Mouse (Mus musculus) ES-Bruce4 (cell line): ENCODE measurements around the gene A530084C06Rik. TPM values are rescaled to one million over a fixed set of nuclear protein-coding genes. Genes with fewer than 3 reads are reported as not detected.

ENCODE experiments used
- H3K27ac ChIP-seq: 2 replicates; pipeline ENCODE4 v1.5.1; 2012; ENCODE audit warnings: low read length, inconsistent platforms; ENCODE audit not compliant: insufficient read depth
- H3K27me3 ChIP-seq: 2 replicates; pipeline ENCODE4 v1.6.1; 2012; ENCODE audit warnings: mild to moderate bottlenecking, low read length, inconsistent platforms; ENCODE audit not compliant: control insufficient read depth, poor library complexity, insufficient read depth, severe bottlenecking
- H3K36me3 ChIP-seq: 2 replicates; pipeline ENCODE4 v1.6.1; 2012; ENCODE audit warnings: inconsistent platforms, mild to moderate bottlenecking, low read length, moderate library complexity; ENCODE audit not compliant: control insufficient read depth, poor library complexity, insufficient read depth, severe bottlenecking
- H3K4me1 ChIP-seq: one replicate; pipeline ENCODE4 v1.8.1; 2011; ENCODE audit warnings: low read length; ENCODE audit not compliant: control insufficient read depth, insufficient read depth
- H3K4me3 ChIP-seq: 2 replicates; pipeline ENCODE4 v1.5.1; 2011; ENCODE audit warnings: low read depth, mild to moderate bottlenecking, low read length
- H3K9ac ChIP-seq: 2 replicates; pipeline ENCODE4 v1.6.1; 2012; ENCODE audit warnings: low read depth, mild to moderate bottlenecking, inconsistent platforms; ENCODE audit not compliant: poor library complexity, severe bottlenecking
- H3K9me3 ChIP-seq: replicated peaks from 2 replicates; pipeline ENCODE4 v1.6.1; 2012; ENCODE audit warnings: mild to moderate bottlenecking, low read length, inconsistent platforms; ENCODE audit not compliant: control insufficient read depth, poor library complexity, insufficient read depth, severe bottlenecking
- CTCF ChIP-seq: IDR thresholded peaks from one replicate; pipeline ENCODE4 v1.8.1; 2011; ENCODE audit warnings: low read depth, low read length
- EP300 ChIP-seq: IDR thresholded peaks from 2 replicates; pipeline ENCODE4 v1.6.1; 2011; ENCODE audit warnings: low read depth, low read length; ENCODE audit not compliant: insufficient read depth
- POLR2A ChIP-seq: IDR thresholded peaks from one replicate; pipeline ENCODE4 v1.8.1; 2011; ENCODE audit warnings: low read length; ENCODE audit not compliant: insufficient read depth
- polyA plus RNA-seq: library from polyadenylated mRNA; stranded (reverse); fragments of >200 nt; gene quantifications from 2 replicates; pipeline ENCODE4 v1.2.4, GENCODE M21; 2011; ENCODE audit warnings: low read depth; ENCODE audit not compliant: missing spikeins, insufficient read depth, insufficient read length

A530084C06Rik gene
- polyA plus RNA-seq, 1 experiment = not detected

DNA sequence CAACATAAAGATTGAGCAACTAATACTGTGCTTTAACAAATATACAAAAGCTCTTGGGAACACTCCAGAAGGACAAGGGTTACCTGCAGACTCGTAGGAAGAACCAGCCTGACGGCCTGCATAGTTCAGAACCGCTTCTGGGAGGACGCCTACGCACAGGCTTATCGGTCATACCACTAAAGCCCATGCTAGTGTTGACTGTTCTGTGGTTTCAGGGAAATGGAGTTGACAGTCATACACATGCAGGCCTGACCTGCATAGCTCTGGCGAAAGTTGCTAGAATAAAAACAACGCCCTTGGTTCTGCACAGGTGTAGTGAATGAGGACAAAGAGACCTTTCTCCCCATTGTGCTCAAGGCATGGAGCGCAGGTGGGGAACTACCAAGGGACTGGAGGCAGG is 11.5 kb downstream of the A530084C06Rik start:
- H3K27me3 ChIP-seq = no peaks in the 10 kb centered on the region
- TF ChIP-seq EP300 = no peak
- no peak for TF ChIP-seq CTCF
- no peak for TF ChIP-seq POLR2A
- H3K9ac ChIP-seq = no peak overlapping the region

DNA sequence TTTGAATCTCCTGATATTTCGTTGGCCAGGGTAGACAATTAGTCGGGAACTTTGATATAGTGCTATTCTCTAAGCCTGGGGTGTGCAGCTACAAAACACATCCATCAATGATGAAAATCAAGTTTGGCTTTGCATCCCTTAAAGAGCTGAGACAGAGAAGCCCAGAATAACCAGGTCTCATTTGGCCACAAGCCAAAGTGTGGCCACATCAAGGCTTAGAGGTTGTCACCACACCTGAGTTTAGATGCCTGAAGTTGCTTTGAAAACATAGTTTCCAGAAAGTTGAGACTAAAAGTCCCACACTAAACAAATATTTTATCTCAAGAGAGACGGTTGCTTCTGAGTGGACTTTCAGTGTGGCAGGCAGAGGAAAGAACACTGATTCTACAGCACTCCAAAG is 11.9 kb downstream of the A530084C06Rik start:
- no peak overlapping the region for H3K27ac ChIP-seq

More for the DNA sequence above, 11.5 kb downstream of the A530084C06Rik start:
- Histone ChIP-seq H3K36me3 (no peaks in the 10 kb centered on the region), H3K4me1 (no peaks in the 10 kb centered on the region), H3K4me3 (no peak overlapping the region), H3K9me3 (no peaks in the 10 kb centered on the region), H3K27ac (no peak overlapping the region)

DNA sequence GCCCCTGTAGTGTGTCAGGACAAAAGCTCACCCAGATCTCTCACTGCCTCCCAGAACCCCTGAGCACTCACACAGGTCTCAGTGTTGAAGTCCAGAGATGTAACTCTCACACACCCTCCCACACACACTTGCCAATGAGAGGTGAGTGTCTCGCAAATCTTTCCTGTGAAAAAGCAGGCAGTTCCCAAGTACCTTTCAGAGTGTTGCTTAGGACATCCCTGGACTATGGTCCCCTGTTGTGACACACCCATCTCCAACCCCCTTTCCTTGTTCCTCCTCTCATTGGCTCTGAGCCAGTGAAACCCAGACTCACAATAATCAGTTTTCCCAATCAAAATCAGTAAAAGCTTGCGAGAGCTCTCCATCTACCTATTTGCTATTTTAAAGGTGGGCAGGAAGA is 12.3 kb downstream of the A530084C06Rik start:
- Histone ChIP-seq H3K27me3 (no peaks in the 10 kb centered on the region), H3K9me3 (no peaks in the 10 kb centered on the region), H3K4me3 (no peak overlapping the region), H3K27ac (no peak overlapping the region), H3K9ac (no peak overlapping the region), H3K4me1 (no peaks in the 10 kb centered on the region), H3K36me3 (no peaks in the 10 kb centered on the region)
- TF ChIP-seq POLR2A = no peak
- no peak for TF ChIP-seq CTCF
- TF ChIP-seq EP300 = no peak

More for the DNA sequence above, 11.9 kb downstream of the A530084C06Rik start:
- Histone ChIP-seq H3K36me3 (no peaks in the 10 kb centered on the region), H3K27me3 (no peaks in the 10 kb centered on the region), H3K9me3 (no peaks in the 10 kb centered on the region), H3K4me1 (no peaks in the 10 kb centered on the region), H3K9ac (no peak overlapping the region), H3K4me3 (no peak overlapping the region)
- TF ChIP-seq POLR2A = no peak

DNA sequence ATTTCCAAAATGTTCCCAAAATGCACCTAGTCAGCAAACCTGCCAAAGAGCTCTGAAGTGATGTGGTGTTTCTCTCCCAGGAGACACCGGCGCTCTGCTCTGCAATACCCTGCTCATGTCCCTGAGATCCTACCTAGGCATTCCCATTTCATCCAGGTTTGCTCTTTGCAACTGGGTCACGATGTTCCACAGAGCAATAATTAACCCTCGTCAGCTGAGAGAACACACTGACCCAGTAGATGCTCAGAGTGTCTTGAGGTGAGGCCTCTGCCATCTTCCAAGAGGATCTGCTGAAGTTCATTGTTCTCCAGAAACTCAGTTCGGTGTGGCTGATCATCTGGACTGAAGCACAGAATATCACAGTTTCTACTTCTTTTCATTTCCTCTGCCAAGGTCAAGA is 16.1 kb downstream of the A530084C06Rik start:
- no peak overlapping the region for H3K4me3 ChIP-seq
- H3K4me1 ChIP-seq = no peaks in the 10 kb centered on the region
- H3K9me3 ChIP-seq = no peaks in the 10 kb centered on the region
- TF ChIP-seq CTCF (no peak), EP300 (no peak), POLR2A (no peak)
- no peak overlapping the region for H3K9ac ChIP-seq
- no peaks in the 10 kb centered on the region for H3K36me3 ChIP-seq
- H3K27me3 ChIP-seq = no peaks in the 10 kb centered on the region
- no peak overlapping the region for H3K27ac ChIP-seq

DNA sequence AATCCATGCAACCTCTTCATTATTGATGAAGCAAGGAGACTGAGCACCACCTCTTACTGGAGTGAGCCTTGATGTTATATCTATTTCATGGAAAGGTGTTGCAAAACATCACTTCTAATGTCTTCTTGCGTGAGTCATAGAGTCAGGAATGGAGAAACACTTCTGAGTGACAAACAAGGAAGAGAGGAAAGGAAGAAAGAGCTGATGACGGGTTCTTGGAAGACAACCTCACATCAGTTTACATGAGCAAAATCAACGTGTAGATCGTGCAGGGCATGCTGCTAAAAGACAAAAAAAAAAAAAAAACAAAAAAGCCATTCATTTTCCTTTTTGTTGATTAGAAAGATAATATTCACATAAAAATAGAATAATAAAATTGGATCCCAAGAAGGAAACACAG is 24.4 kb downstream of the A530084C06Rik start:
- no peaks in the 10 kb centered on the region for H3K9me3 ChIP-seq
- H3K9ac ChIP-seq = no peak overlapping the region
- no peaks in the 10 kb centered on the region for H3K4me1 ChIP-seq
- H3K36me3 ChIP-seq = no peaks in the 10 kb centered on the region
- no peak overlapping the region for H3K27ac ChIP-seq
- TF ChIP-seq CTCF = no peak
- no peak for TF ChIP-seq POLR2A
- no peak for TF ChIP-seq EP300
- no peaks in the 10 kb centered on the region for H3K27me3 ChIP-seq
- no peak overlapping the region for H3K4me3 ChIP-seq

DNA sequence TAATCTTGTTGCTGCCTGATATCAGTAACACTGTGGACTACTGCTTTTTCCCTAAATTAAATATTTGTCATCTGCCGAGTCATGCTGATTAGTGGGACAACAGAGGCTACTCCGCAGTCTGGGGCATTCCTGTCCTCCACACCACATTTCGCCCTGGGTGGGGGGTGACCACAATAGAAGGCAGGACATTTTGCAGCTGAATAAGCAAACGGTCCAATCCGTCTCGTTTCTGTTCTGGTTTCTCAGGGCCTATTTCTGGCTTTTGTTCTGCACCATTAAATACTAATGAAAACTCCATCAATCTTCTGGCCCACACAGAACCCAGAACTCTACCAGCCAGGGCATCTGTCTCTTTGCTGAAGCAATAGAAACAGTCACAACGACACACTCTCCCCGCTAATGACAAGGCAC is 27.5 kb downstream of the A530084C06Rik start:
- H3K27me3 ChIP-seq = no peaks in the 10 kb centered on the region
- H3K9me3 ChIP-seq = no peaks in the 10 kb centered on the region
- H3K9ac ChIP-seq = no peak overlapping the region
- H3K4me3 ChIP-seq = no peak overlapping the region
- H3K4me1 ChIP-seq = no peaks in the 10 kb centered on the region
- H3K36me3 ChIP-seq = no peaks in the 10 kb centered on the region
- H3K27ac ChIP-seq = no peak overlapping the region
- TF ChIP-seq CTCF (no peak), EP300 (no peak), POLR2A (no peak)
